Mouse (Mus musculus): ENCODE data around the gene Cpne4.

Cpne4 gene

DNA sequence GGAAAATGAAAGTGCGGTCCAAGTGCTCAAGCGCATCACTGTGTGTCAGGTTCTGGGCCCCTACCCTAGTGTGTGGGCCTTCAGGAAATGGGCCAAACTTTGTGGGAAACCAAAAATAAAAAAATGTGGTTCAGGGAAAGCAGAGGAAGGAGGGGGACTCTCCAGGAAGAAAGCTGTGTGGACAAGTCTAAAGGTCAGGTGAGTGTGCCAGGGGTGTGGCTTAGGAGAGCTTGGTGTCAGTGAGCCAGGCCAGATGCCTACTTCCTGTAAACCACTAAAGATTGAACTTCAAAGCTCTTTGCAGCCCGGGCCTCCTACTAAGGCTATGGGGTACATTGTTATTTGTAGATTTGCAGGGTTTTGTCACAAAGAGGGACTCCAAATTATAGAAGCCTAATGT lies 327.1 kb downstream of the Cpne4 start:
- no peak for DNase-seq (ENCODE audit: low read depth)

DNA sequence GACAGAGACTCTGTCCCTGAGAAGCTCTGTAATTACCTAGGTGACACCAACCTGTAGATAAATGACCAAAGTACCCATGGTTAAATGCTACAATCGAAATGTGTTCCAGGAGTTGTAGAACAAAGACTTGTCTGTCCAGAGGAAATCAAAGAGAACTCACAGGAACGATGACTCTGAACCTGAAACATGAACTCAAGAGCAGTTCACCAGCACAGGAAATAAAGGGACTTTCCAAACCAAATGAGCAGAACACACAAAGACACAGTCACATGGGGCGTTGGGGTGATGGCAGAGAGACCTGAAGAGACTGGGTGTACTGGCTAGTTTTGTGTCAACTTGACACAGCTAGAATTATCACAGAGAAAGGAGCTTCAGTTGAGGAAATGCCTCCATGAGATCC lies 329.9 kb downstream of the Cpne4 start:
- no peak for DNase-seq (ENCODE audit: low read depth)

DNA sequence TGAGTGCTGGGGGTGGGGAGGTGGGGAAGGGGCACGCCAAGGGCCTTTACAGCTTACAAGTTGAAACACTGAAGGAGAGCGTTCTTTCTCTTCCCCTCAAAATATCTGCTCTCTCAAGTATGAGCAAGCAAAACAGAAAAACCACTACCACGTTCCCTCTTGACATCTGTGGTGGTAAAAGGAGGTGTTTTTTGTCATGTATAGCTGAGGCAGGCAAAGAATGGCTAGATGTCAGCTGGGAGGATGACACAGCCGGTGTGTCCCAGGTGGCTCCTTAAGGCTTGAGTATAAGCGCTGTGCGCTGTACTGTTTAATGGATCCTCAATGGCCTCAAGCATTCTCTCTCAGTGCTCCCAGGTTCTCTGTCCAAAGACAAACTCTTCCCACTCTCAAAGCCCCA lies 331.5 kb downstream of the Cpne4 start:
- DNase-seq (ENCODE audit: low read depth), result no peak

DNA sequence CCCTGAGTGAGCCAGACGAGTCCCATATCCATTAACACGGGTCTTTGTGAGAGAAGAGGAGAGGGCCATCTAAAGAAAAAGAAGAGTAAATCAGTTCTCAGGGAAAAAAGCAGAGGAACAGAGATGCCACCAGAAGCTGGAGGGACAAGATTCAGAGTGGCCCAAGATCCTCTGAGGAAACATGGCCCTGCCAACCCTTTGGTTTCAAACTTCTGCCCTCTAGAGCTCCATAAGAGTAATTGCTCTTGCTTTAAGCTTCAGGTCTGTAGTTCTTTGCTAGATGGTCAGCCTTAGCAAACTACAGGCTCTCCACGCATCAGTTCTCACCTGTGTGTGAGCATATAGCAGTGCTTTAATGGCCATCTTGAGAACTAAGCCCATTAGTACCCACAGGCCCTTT lies 343.4 kb downstream of the Cpne4 start:
- DNase-seq (ENCODE audit: low read depth), result no peak

- no peak for DNase-seq (ENCODE audit: low read depth)
Observed at GRCm38 (mm10) chr9:104895360-104895759, 348.3 kb downstream of the Cpne4 start.

DNA sequence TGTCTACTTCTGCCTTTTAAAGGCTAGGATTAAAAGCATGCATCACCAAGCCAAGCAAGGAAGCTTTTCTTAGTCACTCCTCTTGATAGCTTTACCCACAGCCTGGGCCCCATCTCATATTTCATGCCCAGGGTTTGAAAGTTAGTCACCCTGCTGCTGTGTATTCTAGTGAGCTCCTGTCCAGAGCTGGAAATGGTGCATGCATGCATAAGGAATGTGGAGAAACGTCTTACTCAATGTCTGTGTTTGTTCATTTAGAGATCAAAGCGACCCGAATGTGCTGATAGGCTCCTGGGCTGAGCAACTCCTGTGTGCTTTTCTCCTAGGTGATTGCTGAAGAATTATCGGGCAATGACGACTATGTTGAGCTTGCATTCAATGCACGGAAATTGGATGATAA lies 354.0 kb downstream of the Cpne4 start:
- no peak for DNase-seq (ENCODE audit: low read depth)

- no peak for DNase-seq (ENCODE audit: low read depth)
Observed at GRCm38 (mm10) chr9:104901827-104902226, 354.7 kb downstream of the Cpne4 start.

DNA sequence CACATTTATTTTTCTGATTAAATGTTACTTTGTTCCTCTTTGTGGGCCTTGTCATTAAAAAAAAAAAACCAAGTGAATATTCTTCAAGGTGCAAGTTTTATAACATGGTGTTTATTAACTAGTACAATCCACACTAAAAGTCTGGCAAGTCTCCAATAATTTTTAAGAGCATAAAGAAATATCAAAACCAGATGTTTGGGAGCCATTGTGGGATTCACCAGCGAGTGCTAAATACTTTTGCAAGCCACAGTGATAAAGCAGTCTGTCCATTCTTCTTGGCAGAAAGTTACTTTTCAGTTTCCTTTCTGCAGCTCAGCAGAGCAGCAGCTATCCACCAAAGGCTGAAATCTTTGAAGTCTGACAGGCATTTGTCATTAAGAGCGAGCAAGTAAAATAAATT lies 365.6 kb downstream of the Cpne4 start:
- DNase-seq (ENCODE audit: low read depth), result no peak

GRCm38 (mm10) chr9:104913327-104913726 lies 366.2 kb downstream of the Cpne4 start:
- no peak for DNase-seq (ENCODE audit: low read depth)

- no peak for DNase-seq (ENCODE audit: low read depth)
Observed at GRCm38 (mm10) chr9:104921197-104921596, 374.1 kb downstream of the Cpne4 start.

- no peak for DNase-seq (ENCODE audit: low read depth)
Observed at GRCm38 (mm10) chr9:104922051-104922450, 375.0 kb downstream of the Cpne4 start.

DNA sequence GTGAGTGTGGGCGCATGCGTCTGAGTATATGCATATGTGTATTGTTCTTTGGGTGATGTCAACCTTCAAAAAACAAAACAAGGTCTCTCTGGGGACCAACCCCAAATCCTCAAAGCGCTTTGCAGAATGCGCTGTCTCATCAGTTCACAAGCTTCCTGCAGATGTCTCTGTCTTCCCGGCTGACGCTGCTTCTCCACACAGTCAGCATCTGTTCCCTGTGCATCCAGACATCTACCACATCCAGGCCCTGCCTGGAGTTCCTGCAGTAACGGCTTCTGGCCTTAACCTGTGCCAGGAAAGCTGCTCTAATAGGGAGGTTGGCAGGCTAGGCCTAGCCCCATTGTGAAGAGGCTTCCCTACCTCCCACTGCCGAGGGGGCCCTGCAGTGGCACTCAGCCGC lies 381.7 kb downstream of the Cpne4 start:
- DNase-seq (ENCODE audit: low read depth), result no peak

DNA sequence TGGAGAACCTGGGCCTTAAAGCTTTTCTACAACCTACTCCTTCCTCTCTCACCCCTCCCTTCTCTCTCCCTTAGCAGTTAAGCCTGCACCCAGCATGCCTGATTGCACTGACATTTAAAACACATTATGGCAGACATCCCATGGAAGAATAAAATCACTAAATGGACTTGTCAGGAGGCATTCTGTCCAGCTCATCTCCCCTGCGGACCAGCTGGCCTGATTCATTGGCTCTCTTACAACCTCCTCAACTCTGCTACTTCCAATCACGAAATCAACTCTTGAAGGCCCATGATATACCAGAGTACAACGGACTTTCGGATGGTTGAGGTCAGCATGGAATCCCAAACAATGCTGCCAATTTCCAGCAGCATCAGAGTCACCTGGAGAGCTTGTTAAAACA lies 393.3 kb downstream of the Cpne4 start:
- DNase-seq (ENCODE audit: low read depth), result no peak

GRCm38 (mm10) chr9:104950551-104950950 lies 403.5 kb downstream of the Cpne4 start:
- no peak for DNase-seq (ENCODE audit: low read depth)

DNA sequence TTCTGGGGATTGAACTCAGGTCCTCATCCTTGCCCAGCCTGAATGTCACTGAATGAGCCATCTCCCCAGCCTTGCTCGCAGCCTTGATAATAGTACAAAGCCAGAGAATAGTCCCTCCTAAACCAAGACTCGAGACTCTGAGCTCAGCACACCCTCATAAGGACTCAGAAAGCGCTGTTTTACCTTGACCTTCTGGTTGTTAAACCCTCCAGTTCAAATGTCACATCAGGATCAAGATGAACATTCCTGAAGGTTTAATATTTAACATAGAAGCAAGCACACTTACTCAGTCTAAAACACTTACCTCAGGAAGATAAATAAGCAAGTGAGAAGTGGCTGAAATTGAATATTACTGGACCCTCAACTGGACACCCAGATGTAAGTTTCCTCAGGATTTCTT lies 405.1 kb downstream of the Cpne4 start:
- DNase-seq (ENCODE audit: low read depth), result no peak

GRCm38 (mm10) chr9:104972828-104973227 lies 425.7 kb downstream of the Cpne4 start:
- DNase-seq (ENCODE audit: low read depth), result no peak

DNA sequence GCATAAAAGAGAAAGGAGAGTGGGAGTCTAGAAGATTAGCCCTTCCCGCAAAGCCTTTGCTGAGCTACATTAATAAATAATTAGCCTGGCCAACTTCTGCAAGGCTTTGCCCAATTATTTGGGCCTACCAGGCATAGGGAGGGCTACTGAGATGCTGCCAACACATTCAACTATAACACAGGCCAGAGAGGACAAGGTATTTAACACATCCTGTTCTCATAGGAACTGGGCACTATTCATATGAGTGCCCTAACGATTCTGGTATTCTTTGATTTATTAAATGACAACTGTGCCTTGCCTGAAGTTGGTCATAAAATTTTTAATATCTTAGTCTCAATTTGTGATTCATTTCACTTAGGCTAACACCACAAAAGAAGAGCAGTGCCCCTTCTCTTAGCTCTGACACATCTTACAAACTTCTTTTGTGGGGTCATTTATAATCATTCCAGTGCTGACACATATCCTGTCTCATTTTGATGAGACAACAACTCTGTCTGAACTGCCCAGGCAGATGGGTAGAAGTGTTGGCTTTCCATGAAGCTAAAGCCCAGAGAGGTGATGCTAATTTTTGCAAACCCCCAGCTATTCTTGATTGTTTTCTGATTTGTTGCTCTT lies 435.0 kb downstream of the Cpne4 start:
- no peak for DNase-seq (ENCODE audit: low read depth)

- DNase-seq (ENCODE audit: low read depth), result no peak
Observed at GRCm38 (mm10) chr9:104998225-104998624, 451.1 kb downstream of the Cpne4 start.

- DNase-seq (ENCODE audit: low read depth), result no peak
Observed at GRCm38 (mm10) chr9:105010721-105011120, 463.6 kb downstream of the Cpne4 start.

DNA sequence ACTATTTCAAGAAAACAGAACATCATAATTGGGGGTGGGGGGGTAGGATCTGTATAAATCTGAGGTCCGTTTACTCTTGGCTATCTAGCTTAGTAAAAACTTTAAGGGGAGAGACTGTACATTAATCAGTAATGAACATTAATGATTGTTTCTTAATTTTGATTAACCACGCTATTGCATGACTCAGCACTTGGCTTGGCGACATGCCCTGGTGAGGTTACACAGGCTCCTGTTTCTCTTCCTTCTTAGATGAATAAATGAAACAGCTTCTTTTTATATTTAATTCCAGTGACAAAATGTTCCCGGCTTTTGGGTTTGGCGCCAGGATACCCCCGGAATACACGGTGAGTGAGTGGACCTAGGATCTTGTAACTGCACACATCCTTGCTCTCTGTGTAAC lies 471.1 kb downstream of the Cpne4 start:
- DNase-seq (ENCODE audit: low read depth), result no peak

GRCm38 (mm10) chr9:105028311-105028710 lies 481.2 kb downstream of the Cpne4 start:
- DNase-seq (ENCODE audit: low read depth), result no peak

- DNase-seq (ENCODE audit: low read depth), result no peak
Observed at GRCm38 (mm10) chr9:105032572-105032971, 485.5 kb downstream of the Cpne4 start.

DNA sequence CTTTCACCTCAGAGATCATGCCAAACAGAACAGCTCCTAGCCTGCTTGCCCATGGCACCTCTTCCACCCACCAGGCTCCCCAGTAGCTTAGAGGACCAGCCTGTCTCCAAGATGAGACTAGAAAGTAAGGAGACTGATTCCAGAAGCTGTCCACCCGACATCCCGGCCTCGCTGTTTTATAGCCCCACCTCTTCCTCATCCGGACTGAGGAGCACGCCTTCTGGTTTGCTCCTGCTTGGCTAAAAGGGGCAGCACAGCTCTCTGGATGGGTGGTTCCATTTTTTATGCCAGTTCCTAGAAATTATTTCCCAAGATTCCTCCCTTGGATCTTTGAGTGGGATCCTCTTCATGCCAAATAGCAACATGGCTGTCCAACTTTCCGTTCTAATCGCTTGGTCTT lies 486.6 kb downstream of the Cpne4 start:
- no peak for DNase-seq (ENCODE audit: low read depth)

DNA sequence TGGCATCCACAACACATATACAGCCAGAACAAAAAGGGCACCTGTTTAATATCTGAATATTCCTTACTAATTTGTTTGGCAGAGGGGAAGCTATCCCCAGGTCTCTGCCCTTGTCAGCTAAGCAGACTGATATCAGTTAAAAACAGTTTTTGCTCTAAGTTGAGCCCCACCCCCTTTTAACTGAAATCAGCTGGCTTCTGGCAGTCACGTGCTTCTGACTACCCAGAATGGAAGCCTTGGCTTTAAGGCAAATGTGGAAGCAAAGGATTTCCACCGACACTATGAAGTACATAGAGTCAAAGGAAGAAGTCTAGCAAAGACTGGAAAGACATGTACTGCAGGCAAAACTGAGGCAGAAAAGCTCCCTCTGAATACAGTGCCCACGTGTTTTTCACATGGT lies 490.8 kb downstream of the Cpne4 start:
- no peak for DNase-seq (ENCODE audit: low read depth)

DNA sequence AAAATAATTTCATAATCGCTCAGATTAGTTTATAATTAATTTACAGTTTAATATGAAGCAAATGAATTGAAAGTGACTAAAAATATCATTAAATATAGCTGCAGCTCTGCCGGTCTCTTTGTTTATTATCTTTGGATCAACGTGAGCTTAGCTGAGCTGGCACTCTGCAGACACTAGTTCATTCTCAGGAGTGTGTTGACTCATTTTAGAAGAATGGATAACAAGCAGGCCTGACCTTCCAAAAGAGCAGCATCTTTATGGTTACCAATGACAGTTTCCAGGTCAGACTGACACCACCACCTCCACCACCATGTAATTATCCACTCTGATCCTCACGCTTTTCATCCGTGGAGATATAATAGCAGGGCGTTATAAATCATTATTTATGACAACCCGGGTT lies 498.9 kb downstream of the Cpne4 start:
- DNase-seq (ENCODE audit: low read depth), result no peak
